14 mouse cellular contexts compared by ENCODE assay signal in the genomic region with DNA sequence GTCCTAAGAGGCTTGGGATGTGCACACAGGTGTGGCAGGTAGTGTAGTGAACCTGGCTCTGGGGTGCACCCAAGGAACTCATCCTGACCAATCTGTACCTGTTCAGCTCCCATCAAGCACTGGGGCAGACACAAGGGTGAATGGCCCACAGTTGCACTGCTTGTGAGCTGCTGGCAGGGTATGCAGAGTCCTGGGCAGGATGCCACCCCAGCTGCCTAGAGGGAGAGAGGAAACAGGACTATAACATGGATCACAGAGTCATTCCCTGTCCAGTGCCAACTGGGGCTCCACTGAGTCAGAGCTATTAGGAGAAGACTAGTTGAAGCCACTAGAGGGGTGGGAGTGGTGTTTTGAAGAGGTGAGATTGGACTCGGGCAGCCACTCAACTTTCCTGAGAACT. TPM values are rescaled to one million over a fixed set of nuclear protein-coding genes. Genes with fewer than 3 reads are reported as not detected.
DNase-seq lines count a peak whose midpoint lies in the region; ATAC-seq and TF ChIP-seq lines count a peak whose summit lies in the region.
"Had no signal": no experiment of that assay in that cellular context is flagged by ENCODE, and none has a peak within 500 bp of the region (broad histone marks: within the 10 kb centered on the region; RNA-seq: fewer than 3 reads in every experiment).

No protein-coding gene starts in this region.

- peak; percentile 46 for DNase-seq in adrenal gland, postnatal 14 days
- DNase-seq in adrenal gland, adult 8-10 months = no peak
- peak; percentile 35 for DNase-seq in urinary bladder, postnatal 14 days (ENCODE audit: low spot score)
- DNase-seq in urinary bladder, postnatal 25 days (ENCODE audit: low spot score) = no peak
- no peak for DNase-seq in stomach, postnatal 0 days (ENCODE audit: low spot score)
- no peak for DNase-seq in embryo, embryonic 9.5 days (ENCODE audit: extremely low spot score)
- DNase-seq: embryo, embryonic 11 days; heart, postnatal 36 days; thymus, postnatal 14 days had no signal

- 0 out of 2 replicates have a peak overlapping the region, but pooled peaks have one; percentile 94 for H3K4me2 ChIP-seq in intestine, embryonic 15.5 days (replicated peaks)
- no peak overlapping the region for H3K4me2 ChIP-seq in intestine, embryonic 16.5 days (ENCODE audit: low read depth, low read length)
- no peak overlapping the region for H3K4me2 ChIP-seq in stomach, postnatal 0 days (replicated peaks; ENCODE audit: low read depth)
- H3K4me2 ChIP-seq: forebrain, embryonic 12.5 days had no signal

- TF ChIP-seq CTCF in stomach, postnatal 0 days (IDR thresholded peaks at IDR 0.05; ENCODE audit: low read depth) = no peak

- H3K27me3 ChIP-seq in intestine, embryonic 15.5 days (replicated peaks) = peaks cover 32% of the 10 kb centered on the region
- peaks cover 33% of the 10 kb centered on the region for H3K27me3 ChIP-seq in intestine, embryonic 16.5 days (replicated peaks; ENCODE audit: control insufficient read depth, insufficient read depth, low read length)
- H3K27me3 ChIP-seq in stomach, postnatal 0 days (ENCODE audit: control insufficient read depth, insufficient read depth, low read length) = peaks cover 5% of the 10 kb centered on the region

- H3K4me1 ChIP-seq in intestine, embryonic 15.5 days (replicated peaks) = peaks cover 14% of the 10 kb centered on the region
- H3K4me1 ChIP-seq in intestine, embryonic 16.5 days (ENCODE audit: control insufficient read depth, insufficient read depth, low read length) = peaks cover 15% of the 10 kb centered on the region
- H3K4me1 ChIP-seq in stomach, postnatal 0 days (replicated peaks; ENCODE audit: control insufficient read depth, insufficient read depth) = 0 out of 2 replicates have a peak, but pooled peaks cover 3% of the 10 kb centered on the region

- no peak overlapping the region for H3K27ac ChIP-seq in intestine, embryonic 15.5 days
- H3K27ac ChIP-seq in intestine, embryonic 16.5 days (ENCODE audit: low read length) = no peak overlapping the region
- no peak overlapping the region for H3K27ac ChIP-seq in stomach, postnatal 0 days (replicated peaks)
- H3K27ac ChIP-seq: forebrain, embryonic 12.5 days; kidney, embryonic 15.5 days; midbrain, embryonic 10.5 days had no signal

- 55% methylated on average over 1 of the region's 1 CpGs for WGBS in intestine, embryonic 15.5 days
- WGBS in intestine, embryonic 16.5 days = 70% methylated on average over 1 of the region's 1 CpGs
- WGBS in stomach, postnatal 0 days = 79% methylated on average over 1 of the region's 1 CpGs

- H3K36me3 ChIP-seq in intestine, embryonic 15.5 days = no peaks in the 10 kb centered on the region
- no peaks in the 10 kb centered on the region for H3K36me3 ChIP-seq in intestine, embryonic 16.5 days (ENCODE audit: control insufficient read depth, insufficient read depth, low read length)
- no peaks in the 10 kb centered on the region for H3K36me3 ChIP-seq in stomach, postnatal 0 days (ENCODE audit: control insufficient read depth, insufficient read depth, low read length)
- H3K36me3 ChIP-seq: forebrain, embryonic 12.5 days; kidney, embryonic 15.5 days; midbrain, embryonic 10.5 days had no signal

- H3K9ac ChIP-seq in intestine, embryonic 15.5 days = no peak overlapping the region
- no peak overlapping the region for H3K9ac ChIP-seq in intestine, embryonic 16.5 days (ENCODE audit: low read depth, low read length)
- no peak overlapping the region for H3K9ac ChIP-seq in stomach, postnatal 0 days (ENCODE audit: low read length)
- H3K9ac ChIP-seq: forebrain, embryonic 12.5 days; kidney, embryonic 15.5 days had no signal

- H3K4me3 ChIP-seq in intestine, embryonic 15.5 days (replicated peaks) = no peak overlapping the region
- no peak overlapping the region for H3K4me3 ChIP-seq in intestine, embryonic 16.5 days (ENCODE audit: low read length)
- no peak overlapping the region for H3K4me3 ChIP-seq in stomach, postnatal 0 days (ENCODE audit: low read depth, low read length)
- H3K4me3 ChIP-seq: forebrain, embryonic 12.5 days; midbrain, embryonic 10.5 days had no signal

- ATAC-seq in intestine, embryonic 15.5 days = no peak
- ATAC-seq in intestine, embryonic 16.5 days = no peak
- no peak for ATAC-seq in stomach, postnatal 0 days (ENCODE audit: low FRiP score, low TSS enrichment)

- TF ChIP-seq EP300 in stomach, postnatal 0 days (optimal IDR thresholded peaks at IDR 0.05) = no peak

- H3K9me3 ChIP-seq in intestine, embryonic 15.5 days = no peaks in the 10 kb centered on the region
- no peaks in the 10 kb centered on the region for H3K9me3 ChIP-seq in intestine, embryonic 16.5 days (ENCODE audit: control insufficient read depth, low read length)
- H3K9me3 ChIP-seq in stomach, postnatal 0 days (ENCODE audit: control insufficient read depth, low read length) = no peaks in the 10 kb centered on the region
- H3K9me3 ChIP-seq: forebrain, embryonic 12.5 days; kidney, embryonic 15.5 days; midbrain, embryonic 10.5 days had no signal

RNA-seq across cellular contexts. Expression of gene Rasd2, which starts 1.3 kb away (rescaled TPM):
- 1.6 and 2.0 TPM in 2 replicates for total RNA-seq in adrenal gland, postnatal 14 days (2021)
- total RNA-seq in adrenal gland, adult 8-10 months (2022) = 10 to 100 TPM in 2 of 4 experiments, 1 to 10 TPM in 2; 4.3 to 12.2 (median 8.6) TPM
- polyA plus RNA-seq in intestine, embryonic 15.5 days (2015; fragmentation: Nextera tagmentation; extraction: Ambion mirVana) = 1.5 and 2.5 TPM in 2 replicates
- 1.5 and 1.8 TPM in 2 replicates for polyA plus RNA-seq in intestine, embryonic 16.5 days (2015; fragmentation: Nextera tagmentation; extraction: Ambion mirVana)
- 1.2 and 1.8 TPM in 2 replicates for polyA plus RNA-seq in stomach, postnatal 0 days (2015; fragmentation: Nextera tagmentation; extraction: Ambion mirVana)

Comparison
In these comparisons a context has a peak if more than half of its experiments do, and no peak if none do; other contexts are left out.
1. DNase-seq: peak in adrenal gland, postnatal 14 days (single experiment) and urinary bladder, postnatal 14 days (single experiment); none in adrenal gland, adult 8-10 months (single experiment), urinary bladder, postnatal 25 days (single experiment), stomach, postnatal 0 days (single experiment) and embryo, embryonic 9.5 days (single experiment).